Mouse (Mus musculus): Measurements from ENCODE around the gene Zfp524.
"Not testable (repeated sequence)": the region's sequence is repeated elsewhere in the genome, so short reads cannot be mapped to it uniquely, and the experiment has no call there.

Gene Zfp524

DNA sequence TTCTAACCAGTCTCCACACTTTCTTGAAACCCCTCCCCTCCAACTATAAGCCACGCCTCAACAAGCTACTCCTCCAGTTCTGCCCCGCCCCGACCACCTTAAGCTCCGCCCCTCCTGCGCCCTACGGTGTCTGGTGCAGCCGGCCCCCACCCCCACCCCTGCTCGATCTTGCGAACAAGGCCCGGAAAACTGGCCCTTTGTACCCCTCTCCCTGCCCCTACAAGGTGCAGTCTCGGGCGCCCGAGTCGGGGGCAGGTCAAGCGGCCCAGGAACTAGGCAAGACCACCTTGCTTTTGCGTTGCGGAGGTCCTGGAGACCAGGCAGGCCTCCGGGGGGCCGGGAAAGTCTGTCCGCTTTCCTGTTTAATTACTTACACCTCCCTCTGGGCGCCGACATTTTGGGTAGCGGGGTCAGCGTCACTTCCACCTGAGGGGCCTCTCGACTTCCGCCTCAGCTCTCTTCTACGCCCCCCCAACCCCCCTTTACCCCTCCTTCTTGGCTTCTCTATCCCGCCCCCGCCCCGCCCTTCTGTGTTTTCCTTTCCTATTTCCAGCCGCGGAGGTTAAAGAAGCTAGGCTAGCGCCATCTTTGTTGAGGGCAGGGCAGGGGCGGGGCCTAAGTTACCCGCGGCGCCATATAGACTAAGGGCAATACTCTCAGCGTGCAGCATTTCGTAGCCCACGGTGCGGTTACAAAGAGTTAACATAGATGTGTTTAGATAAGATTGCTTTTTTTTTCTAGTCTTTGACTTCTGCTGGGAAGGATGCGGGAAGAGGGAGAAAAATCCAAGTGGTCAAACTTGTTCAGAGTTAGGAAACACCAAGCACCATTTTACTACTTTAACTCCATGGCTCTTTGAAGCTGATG, at the start of gene Zfp524, which contains the start of gene Fiz1:
TSS of gene Zfp524 (plus strand) at position 165 of the 867 bp plus-strand sequence.
TSS of gene Fiz1 (minus strand) at position 447 of the 867 bp plus-strand sequence.
- peak; percentile 96 for DNase-seq (ENCODE audit: low spot score)

- DNase-seq (ENCODE audit: low spot score), result no peak
These were observed 49.2 kb upstream of the Zfp524 start for GRCm38 (mm10) chr7:4964988-4965387.

GRCm38 (mm10) chr7:4971068-4971467, 43.1 kb upstream of the Zfp524 start, which contains the start of gene Sbk3:
TSS of gene Sbk3 (minus strand) at chr7:4971168.
- no peak for DNase-seq (ENCODE audit: low spot score)

DNA sequence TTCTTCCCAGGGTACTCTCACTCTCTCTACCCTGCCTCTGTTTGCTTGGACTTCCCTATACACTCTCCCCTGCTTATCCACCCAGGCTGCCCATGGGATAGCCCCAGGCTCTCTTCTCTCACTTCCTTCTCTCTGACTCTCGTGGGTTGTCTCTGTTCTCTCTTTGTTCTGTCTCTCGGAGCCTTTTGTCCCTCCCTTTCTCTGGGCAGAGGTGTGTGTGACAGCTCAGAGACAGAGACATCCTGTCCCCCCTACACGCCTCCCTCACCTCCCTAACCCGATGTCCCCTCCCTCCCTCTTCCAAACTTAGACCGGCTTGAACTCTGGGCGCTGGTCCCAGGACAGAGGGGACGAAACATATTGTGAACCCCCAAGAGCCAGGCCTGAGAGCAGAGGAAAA, 42.5 kb upstream of the Zfp524 start:
- no peak for DNase-seq (ENCODE audit: low spot score)

DNA sequence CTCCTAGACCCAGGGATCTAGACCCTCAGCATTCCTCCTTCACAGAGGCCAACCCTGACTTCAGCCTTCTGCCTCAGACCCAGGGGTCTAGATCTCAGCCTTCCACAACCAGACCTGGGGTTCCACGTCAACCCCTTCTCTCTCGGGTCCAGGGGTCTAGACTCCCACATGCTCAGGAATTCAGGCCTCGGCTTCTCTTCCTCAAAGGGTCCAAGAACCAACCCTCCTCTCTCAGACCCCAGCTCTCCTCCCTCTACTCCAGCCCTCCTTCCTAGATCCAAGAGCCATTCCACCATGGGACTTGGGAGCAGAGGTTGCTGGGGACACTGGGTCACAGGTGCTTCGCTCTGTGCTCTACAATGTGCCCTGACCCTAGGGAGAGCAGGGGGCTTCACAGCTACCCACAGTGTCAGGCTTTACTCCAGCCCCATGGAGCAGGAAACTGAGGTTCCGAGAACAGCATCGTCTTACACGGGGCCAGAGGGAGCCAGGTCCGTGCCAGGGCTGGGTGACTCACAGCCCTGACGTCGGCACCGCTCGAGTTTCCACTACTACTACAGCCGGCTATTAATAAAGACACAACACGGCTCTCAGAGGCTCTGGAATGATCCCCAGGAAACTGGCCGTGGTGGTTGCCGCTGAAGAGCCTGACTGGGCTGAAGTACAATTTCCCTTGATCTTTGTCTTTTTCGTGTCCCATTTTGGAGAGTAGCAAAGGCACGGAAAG, 41.7 kb upstream of the Zfp524 start:
- no peak for DNase-seq (ENCODE audit: low spot score)

GRCm38 (mm10) chr7:4975455-4975854, 38.8 kb upstream of the Zfp524 start:
- no peak for DNase-seq (ENCODE audit: low spot score)

- no peak for DNase-seq (ENCODE audit: low spot score)
These were observed 37.4 kb upstream of the Zfp524 start for GRCm38 (mm10) chr7:4976832-4977231.

DNA sequence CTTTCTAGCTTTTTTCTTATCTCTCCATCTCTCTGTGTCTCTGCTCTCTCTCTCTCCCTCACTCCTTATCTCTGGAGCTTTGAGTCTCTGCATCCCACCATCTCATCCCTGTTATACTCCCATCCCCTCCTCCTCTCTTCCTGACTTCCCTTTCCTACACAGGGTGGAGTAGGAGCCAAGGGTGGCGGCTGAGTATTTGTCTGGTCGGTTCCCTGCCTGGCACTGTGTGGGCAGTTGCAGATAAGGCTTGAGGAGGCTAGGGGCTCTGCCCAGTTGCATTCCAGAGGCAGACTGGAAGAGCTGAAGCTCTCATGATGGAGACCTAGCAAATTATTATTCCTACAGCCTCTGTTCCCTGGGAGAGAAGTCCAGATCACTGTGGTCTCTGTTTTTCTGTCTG, 26.0 kb upstream of the Zfp524 start:
- DNase-seq (ENCODE audit: low spot score), result no peak

- no peak for DNase-seq (ENCODE audit: low spot score)
These were observed 20.7 kb upstream of the Zfp524 start for GRCm38 (mm10) chr7:4993347-4993998.

DNA sequence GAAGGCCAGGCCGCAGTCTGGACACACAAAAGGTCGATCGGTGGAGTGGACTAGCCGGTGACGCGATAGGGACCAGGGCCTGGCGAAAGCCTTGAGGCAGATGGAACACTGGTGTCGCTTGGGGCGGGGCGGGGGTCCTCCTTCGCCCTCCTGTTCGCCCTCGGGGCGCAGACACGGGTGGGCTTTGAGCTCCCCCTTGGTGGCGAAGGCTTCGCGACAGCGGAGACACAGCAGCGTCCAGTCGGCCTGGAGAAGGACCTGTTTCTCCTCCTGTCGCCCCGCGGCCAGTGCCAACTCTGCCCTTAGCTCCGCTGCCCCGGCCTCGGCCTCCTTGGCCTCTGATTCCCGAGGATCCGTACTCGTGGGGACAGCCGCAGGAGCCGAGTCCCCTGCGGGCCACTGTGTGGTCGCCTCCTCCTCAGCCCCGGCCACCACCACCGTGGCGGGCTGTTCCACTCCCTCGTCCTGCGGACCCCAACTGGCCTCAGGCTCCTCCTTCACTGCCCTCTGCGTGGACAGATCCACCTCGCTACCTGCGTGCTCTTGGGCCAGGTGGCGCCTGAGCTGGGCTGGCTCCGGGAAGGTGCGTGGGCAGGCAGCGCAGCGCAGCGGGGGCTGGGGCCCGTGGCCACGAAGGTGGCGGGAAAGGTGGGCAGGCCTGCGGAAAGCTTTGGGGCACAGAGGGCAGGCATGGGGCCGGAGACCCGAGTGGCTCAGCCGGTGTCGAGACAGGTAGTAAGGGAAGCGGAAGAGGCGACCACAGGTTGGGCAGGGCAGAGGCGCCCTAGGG, 20.0 kb upstream of the Zfp524 start:
- DNase-seq (ENCODE audit: low spot score), result no peak

DNA sequence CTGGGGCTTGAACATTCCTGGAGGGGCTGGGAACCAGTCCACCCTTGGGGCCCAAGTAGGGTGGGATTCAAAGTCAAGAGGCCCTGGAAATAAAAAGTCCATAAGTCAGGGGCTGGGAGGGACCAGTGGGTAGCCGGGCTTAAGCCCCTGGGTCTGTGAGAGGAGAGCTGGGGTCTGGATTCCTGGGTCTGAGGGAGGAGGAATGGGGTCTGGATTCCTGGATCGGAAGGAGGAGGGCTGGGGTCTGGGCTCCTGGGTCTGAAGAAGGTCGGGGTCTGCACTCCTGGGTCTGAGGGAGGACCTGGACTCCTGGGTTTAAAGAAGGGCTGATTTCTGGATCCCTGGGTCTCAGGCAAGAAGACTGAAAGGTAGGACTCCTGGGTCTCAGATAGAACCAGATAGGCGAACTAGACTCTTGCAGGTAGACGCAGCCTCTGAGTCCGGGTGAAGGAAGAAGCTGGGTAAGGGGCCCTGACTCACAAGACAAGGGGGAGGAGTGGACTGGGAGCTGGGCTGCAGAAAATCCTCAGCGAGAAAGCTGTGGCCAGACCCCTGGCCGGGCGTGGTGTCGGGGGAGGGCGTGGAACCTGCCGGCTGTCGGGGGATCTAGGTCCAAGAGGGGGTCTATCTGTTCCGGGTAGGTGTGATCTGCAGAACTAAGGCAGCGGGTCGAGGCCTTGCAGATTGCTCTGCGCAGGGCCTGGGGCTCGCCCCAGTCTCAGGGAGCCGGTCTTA, 18.8 kb upstream of the Zfp524 start:
- no peak for DNase-seq (ENCODE audit: low spot score)

DNA sequence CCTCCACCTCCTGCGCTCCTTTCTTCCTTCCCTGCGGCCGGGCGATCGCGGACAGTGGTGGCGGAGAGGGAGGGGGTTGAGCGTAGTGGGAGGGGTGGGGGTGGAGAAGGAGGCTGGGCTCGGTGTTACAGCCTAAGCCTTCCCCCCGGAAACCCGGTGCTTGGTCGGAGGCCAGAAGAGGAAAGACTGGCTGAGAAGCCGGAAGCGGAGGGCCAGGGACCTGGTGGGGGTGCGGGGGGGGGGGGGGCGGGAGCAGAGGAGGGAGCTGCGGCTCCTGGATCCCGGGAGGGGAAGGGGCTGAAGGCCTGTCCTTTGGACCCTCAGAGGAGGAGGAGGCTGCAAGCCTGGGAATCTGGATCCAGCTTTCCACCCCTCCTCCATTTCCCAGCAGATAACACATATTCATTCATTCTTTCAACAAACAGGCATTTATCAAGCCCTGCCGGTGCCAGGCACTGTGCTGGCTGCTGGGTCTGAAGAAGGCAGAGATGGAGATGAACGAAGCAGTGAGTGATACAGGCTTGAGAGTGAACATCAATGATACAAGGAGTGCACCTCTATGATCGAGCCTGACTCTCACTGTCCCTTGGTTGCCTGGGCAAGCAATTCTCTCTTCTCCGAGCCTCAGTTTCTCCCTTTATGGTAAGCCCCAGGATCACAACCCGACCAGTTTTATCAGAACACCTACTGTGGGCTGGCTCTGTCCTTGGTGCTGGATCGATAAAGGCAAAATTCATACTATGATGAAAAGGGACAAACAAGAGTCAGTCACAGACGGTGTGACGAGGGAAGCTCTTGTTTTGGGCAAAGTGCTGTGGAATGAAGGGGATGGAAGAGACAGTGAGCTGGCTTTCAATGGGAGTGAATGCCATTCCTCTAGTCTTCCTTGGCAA, 18.0 kb upstream of the Zfp524 start, which contains the start of gene Zfp579:
TSS of gene Zfp579 (minus strand) at position 156 of the 893 bp plus-strand sequence.
- DNase-seq (ENCODE audit: low spot score), result peak; percentile 76

DNA sequence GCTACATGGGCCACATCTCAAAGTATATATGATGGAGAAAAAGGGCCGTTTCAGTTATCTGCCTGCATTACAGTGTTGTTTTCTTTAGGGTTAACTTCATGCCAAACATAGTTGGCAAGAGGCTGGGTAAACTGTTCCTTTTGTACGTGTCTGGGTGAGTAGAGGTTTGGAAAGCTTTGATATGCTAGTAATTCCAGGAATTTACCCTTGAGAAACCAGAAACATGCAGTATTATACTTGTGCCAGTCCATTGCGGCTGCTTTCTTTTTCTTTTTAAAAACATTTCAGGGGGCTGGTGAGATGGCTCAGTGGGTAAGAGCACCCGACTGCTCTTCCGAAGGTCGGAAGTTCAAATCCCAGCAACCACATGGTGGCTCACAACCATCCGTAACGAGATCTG, 17.3 kb upstream of the Zfp524 start:
- DNase-seq (ENCODE audit: low spot score), result no peak

- DNase-seq (ENCODE audit: low spot score), result peak; percentile 36
These were observed 14.3 kb upstream of the Zfp524 start for GRCm38 (mm10) chr7:4999876-5000275.

GRCm38 (mm10) chr7:5002876-5003275, 11.3 kb upstream of the Zfp524 start:
- DNase-seq (ENCODE audit: low spot score), result not testable (repeated sequence)

DNA sequence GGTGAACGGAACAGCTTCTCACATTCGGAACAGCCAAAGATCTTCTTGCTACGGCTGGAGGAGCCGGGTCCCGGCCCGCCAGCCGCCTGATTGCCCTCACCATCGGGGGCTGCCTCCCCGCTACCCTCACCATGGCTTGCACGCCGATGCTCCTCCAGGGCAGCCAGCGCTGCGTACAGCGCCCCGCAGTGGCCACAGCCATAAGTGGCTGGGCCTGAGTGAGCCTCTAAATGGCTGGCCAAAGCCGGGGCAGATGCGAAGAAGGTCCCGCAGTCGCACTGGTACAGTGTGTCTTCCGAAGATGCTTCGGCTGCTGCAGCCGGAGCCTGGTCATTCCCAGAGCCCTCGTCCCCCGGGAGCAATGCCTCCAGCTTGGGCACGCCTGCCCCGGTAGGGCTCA, 6.0 kb upstream of the Zfp524 start:
- DNase-seq (ENCODE audit: low spot score), result no peak

DNA sequence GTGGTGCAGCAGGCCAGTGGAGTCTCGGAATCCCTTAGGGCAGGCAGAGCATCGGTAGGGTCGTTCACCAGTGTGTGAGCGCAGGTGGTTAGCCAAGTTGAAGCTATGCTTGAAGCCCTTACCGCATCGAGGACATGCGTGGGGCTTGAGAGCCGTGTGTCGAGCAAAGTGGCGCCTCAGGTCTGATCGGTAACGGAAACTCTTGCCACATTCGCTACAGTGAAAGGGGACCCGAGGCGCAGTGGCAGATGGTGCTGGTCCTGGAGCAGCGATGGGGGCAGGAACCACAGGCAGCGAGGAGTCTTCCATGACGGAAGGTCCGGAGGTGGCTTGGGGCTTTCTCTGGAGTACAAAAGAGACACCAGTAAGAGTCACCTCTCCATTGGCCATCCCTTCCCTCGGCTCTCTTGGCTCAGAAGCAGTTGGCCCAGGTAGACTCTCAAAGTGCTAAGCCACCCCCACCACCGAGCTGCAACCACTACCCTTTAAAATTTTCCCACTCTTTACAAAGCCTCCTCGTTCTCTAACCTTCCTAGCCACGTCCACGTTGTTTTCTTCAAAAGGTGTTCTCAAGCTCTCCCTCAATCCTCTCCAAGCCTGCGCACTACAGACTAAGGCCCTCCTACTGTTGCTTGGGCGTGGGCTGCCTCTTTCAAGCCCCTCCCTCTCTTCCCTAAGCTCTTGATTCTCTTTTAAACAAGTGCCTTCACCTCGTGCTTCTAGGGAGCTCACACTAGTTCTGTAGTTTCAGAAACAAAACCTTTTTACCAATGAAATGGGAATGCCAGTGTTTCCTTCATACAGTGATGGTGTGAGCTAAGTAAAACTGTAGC, 1.3 kb upstream of the Zfp524 start:
- no peak for DNase-seq (ENCODE audit: low spot score)

GRCm38 (mm10) chr7:5015118-5016001, 1.1 kb downstream of the Zfp524 start, which contains the start of gene Gm44973:
TSS of gene Gm44973 (plus strand) at chr7:5015496.
- DNase-seq (ENCODE audit: low spot score), result peak; percentile 91
